Mouse (Mus musculus): ENCODE measurements around the gene Phf7. TPM values are rescaled to one million over a fixed set of nuclear protein-coding genes. Genes with fewer than 3 reads are reported as not detected.

The Phf7 gene
- polyA plus RNA-seq, 2 experiments = 3.1 to 6.0 TPM

DNA sequence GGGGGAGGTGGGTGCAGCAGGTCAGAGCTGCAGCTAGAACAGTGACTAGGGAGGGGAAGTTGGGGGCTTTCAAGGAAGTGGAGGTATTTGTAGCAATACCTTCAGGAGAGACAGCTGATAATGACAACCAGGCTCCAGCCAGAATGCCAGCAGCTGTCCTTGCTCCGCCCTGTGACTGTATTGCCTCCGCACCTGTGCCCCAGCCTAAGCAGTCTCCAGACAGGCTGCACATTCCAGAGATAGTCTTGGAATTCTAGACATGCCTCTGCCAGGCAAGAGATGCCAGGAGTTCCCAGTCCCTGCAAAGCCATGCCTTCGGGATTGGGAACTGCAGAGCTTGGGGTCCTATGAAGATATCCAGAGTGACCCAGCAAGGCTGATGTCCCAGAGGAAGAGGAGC lies 38.6 kb downstream of the Phf7 start:
- Histone ChIP-seq H3K27ac (no peak overlapping the region), H3K4me1 (replicated peaks; ENCODE audit: control insufficient read depth in 2 of 2, insufficient read depth in 2 of 2, low read length in 1 of 2) (peaks cover 1 to 12% of the 10 kb centered on the region in 2 experiments), H3K9ac (replicated peaks) (no peak overlapping the region), H3K9me3 (ENCODE audit: control insufficient read depth, low read length) (no peaks in the 10 kb centered on the region), H3K4me2 (ENCODE audit: low read depth) (no peak overlapping the region), H3K27me3 (ENCODE audit: control insufficient read depth, insufficient read depth, low read length) (no peaks in the 10 kb centered on the region), H3K4me3 (ENCODE audit: insufficient read depth in 1 of 2, low read depth in 2 of 2, low read length in 2 of 2) (no peak overlapping the region), H3K36me3 (replicated peaks; ENCODE audit: control insufficient read depth, insufficient read depth, low read depth) (no peaks in the 10 kb centered on the region)
- 83% methylated on average over 3 of the region's 3 CpGs for WGBS (ENCODE audit: insufficient replicate concordance)
- no peak for DNase-seq (ENCODE audit: low read depth in 3 of 3, low spot score in 3 of 3)
- no peak for ATAC-seq (ENCODE audit: insufficient read depth)
- no peak for TF ChIP-seq EP300 (IDR thresholded peaks at IDR 0.05; ENCODE audit: low read depth)
- no peak for TF ChIP-seq CTCF (IDR thresholded peaks at IDR 0.05; ENCODE audit: low read depth)

DNA sequence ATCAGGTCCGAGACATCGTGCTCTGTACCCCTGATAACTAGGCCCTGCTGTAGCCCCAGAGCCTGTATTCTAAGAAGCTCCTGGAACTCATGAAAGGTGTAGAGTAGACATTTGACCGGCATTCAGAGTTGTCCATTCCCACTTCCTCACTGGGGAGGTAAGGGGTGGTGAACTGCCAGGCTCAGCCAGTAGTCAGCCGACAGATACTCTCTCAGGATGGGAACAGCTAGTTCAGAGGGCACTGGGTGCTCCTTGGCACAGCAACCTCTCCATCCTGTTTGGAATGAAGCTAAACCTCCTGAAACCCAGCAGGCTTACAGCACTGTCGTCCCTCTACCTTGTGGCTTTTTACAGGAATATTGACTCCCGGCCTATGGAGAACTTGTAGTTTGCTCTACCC lies 39.3 kb downstream of the Phf7 start:
- ATAC-seq (ENCODE audit: insufficient read depth) (no peak), DNase-seq (ENCODE audit: low read depth in 3 of 3, low spot score in 3 of 3) (no peak)
- TF ChIP-seq CTCF (IDR thresholded peaks at IDR 0.05; ENCODE audit: low read depth) (no peak), EP300 (IDR thresholded peaks at IDR 0.05; ENCODE audit: low read depth) (no peak)
- H3K27ac ChIP-seq = no peak overlapping the region
- H3K9me3 ChIP-seq (ENCODE audit: control insufficient read depth, low read length) = no peaks in the 10 kb centered on the region
- no peak overlapping the region for H3K4me2 ChIP-seq (ENCODE audit: low read depth)
- WGBS (ENCODE audit: insufficient replicate concordance) = 68% methylated on average over 6 of the region's 6 CpGs
- H3K4me3 ChIP-seq (ENCODE audit: insufficient read depth in 1 of 2, low read depth in 2 of 2, low read length in 2 of 2) = no peak overlapping the region
- no peaks in the 10 kb centered on the region for H3K27me3 ChIP-seq (ENCODE audit: control insufficient read depth, insufficient read depth, low read length)
- H3K4me1 ChIP-seq (replicated peaks; ENCODE audit: control insufficient read depth in 2 of 2, insufficient read depth in 2 of 2, low read length in 1 of 2) = peaks cover 7 to 18% of the 10 kb centered on the region in 2 experiments
- no peaks in the 10 kb centered on the region for H3K36me3 ChIP-seq (replicated peaks; ENCODE audit: control insufficient read depth, insufficient read depth, low read depth)
- no peak overlapping the region for H3K9ac ChIP-seq (replicated peaks)

DNA sequence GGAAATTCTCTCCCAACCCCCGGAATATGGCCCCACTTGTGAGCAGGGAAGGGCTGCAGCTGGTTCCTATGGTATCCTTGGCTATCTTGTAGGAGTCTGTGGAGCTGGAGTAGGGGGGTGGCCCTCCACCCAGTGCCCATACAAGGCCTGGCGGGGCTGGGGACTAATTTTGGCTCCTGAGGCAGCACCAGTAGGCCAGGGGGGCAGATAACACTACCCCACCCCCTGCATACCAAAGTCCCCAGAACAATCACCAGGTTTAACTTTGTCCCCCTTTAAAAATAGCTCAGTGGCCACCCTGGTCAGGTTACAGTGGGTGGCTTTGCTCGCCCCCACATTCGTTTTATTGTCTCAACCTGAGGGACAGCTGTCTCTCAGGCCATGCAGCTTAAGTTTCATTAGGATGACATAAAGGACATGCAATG lies 42.0 kb downstream of the Phf7 start:
- H3K27me3 ChIP-seq (ENCODE audit: control insufficient read depth, insufficient read depth, low read length) = no peaks in the 10 kb centered on the region
- DNase-seq (ENCODE audit: low read depth in 3 of 3, low spot score in 3 of 3) (no peak), ATAC-seq (ENCODE audit: insufficient read depth) (no peak)
- no peak for TF ChIP-seq CTCF (IDR thresholded peaks at IDR 0.05; ENCODE audit: low read depth)
- H3K36me3 ChIP-seq (replicated peaks; ENCODE audit: control insufficient read depth, insufficient read depth, low read depth) = peaks cover under 1% of the 10 kb centered on the region; the same call in 1 of the 2 replicates
- no peak overlapping the region for H3K27ac ChIP-seq
- no peak overlapping the region for H3K9ac ChIP-seq (replicated peaks)
- no peak overlapping the region for H3K4me2 ChIP-seq (ENCODE audit: low read depth)
- 53% methylated on average over 4 of the region's 4 CpGs for WGBS (ENCODE audit: insufficient replicate concordance)
- H3K4me1 ChIP-seq (replicated peaks; ENCODE audit: control insufficient read depth in 2 of 2, insufficient read depth in 2 of 2, low read length in 1 of 2) = peaks cover 7 to 24% of the 10 kb centered on the region in 2 experiments
- no peaks in the 10 kb centered on the region for H3K9me3 ChIP-seq (ENCODE audit: control insufficient read depth, low read length)
- H3K4me3 ChIP-seq (ENCODE audit: insufficient read depth in 1 of 2, low read depth in 2 of 2, low read length in 2 of 2) = no peak overlapping the region

DNA sequence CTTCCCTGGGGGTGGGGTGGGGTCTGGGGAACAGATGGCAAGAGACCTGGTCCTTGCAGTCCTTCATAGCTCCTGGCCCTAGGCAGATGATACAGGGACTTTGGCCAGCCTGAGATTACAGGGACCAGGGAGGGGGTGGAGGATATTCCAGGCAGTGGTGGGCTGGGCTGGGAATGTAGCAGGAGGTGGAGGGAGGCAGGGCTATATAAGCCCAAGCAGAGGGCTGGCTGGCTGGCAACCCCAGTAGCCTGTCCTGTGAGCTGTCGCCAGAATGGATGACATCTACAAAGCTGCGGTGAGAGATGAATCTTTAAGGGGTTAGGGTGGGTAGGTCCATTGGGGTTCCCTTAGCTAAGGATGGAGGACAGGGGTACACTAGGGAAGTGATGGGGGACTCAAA lies 43.0 kb downstream of the Phf7 start, which contains the start of gene Tnnc1:
Tnnc1 (plus strand) TSS at position 229 of the 400 bp plus-strand sequence.
- Histone ChIP-seq H3K4me1 (replicated peaks; ENCODE audit: control insufficient read depth in 2 of 2, insufficient read depth in 2 of 2, low read length in 1 of 2) (peaks cover 7 to 24% of the 10 kb centered on the region in 2 experiments), H3K9ac (replicated peaks) (peak within 1 kb of the TSS; percentile 80), H3K4me2 (ENCODE audit: low read depth) (peak within 1 kb of the TSS; percentile 78), H3K36me3 (replicated peaks; ENCODE audit: control insufficient read depth, insufficient read depth, low read depth) (peaks cover 9% of the 10 kb centered on the region), H3K27me3 (ENCODE audit: control insufficient read depth, insufficient read depth, low read length) (no peaks in the 10 kb centered on the region), H3K9me3 (ENCODE audit: control insufficient read depth, low read length) (no peaks in the 10 kb centered on the region), H3K27ac (no peak within 1 kb of the TSS; the same call in 1 of the 2 replicates), H3K4me3 (ENCODE audit: insufficient read depth in 1 of 2, low read depth in 2 of 2, low read length in 2 of 2) (peak within 1 kb of the TSS; percentile 67 to 82)
- WGBS (ENCODE audit: insufficient replicate concordance) = 69% methylated on average over 2 of the region's 2 CpGs
- ATAC-seq (ENCODE audit: insufficient read depth) (no peak), DNase-seq (ENCODE audit: low read depth in 3 of 3, low spot score in 3 of 3) (no peak)
- no peak for TF ChIP-seq EP300 (IDR thresholded peaks at IDR 0.05; ENCODE audit: low read depth)
- no peak for TF ChIP-seq CTCF (IDR thresholded peaks at IDR 0.05; ENCODE audit: low read depth)

DNA sequence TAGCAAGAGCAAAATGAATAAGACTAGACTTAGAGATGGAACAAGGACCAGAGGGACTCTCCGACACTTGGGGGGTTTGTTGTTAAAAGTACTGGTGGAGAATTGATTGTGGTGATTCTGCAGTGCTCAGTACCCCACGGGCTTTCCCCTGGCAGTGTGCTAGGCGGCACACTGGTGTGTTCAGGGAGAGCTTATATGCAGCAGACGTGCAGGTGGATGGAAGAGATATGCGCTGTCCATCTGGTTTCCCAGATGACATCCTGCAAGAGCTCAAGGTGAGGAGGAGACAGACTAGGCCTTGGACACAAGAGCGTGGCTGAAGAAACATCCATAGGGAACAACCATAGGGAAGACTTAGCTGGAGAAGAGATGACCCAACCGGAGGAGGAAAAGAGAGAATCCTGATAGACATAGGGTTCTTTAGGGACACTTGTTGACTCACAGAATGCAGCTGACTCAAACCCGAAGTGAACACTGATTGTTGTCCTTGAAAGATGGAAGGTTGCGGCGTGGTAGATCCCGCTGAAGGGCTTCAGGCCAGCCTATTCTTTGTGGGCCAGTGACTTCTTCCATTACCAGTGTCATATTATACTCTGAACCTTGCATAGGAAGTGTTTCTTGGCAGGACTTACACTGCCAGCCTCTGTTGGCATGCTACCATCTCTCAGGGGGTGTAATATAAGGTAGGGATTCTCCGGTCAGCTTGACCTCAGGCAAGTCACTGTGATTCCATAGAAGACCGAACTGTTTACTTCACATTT lies 43.9 kb downstream of the Phf7 start:
- Histone ChIP-seq H3K36me3 (replicated peaks; ENCODE audit: control insufficient read depth, insufficient read depth, low read depth) (peaks cover 15% of the 10 kb centered on the region), H3K27ac (peak overlapping the region; percentile 43), H3K4me3 (ENCODE audit: insufficient read depth in 1 of 2, low read depth in 2 of 2, low read length in 2 of 2) (peak overlapping the region; percentile 67 to 82), H3K27me3 (ENCODE audit: control insufficient read depth, insufficient read depth, low read length) (no peaks in the 10 kb centered on the region), H3K9me3 (ENCODE audit: control insufficient read depth, low read length) (no peaks in the 10 kb centered on the region), H3K9ac (replicated peaks) (peak overlapping the region; percentile 80), H3K4me2 (ENCODE audit: low read depth) (peak overlapping the region; percentile 78), H3K4me1 (replicated peaks; ENCODE audit: control insufficient read depth in 2 of 2, insufficient read depth in 2 of 2, low read length in 1 of 2) (peaks cover 7 to 23% of the 10 kb centered on the region in 2 experiments)
- TF ChIP-seq EP300 (IDR thresholded peaks at IDR 0.05; ENCODE audit: low read depth) = no peak
- TF ChIP-seq CTCF (IDR thresholded peaks at IDR 0.05; ENCODE audit: low read depth) = no peak
- ATAC-seq (ENCODE audit: insufficient read depth) (peak; percentile 73), DNase-seq (ENCODE audit: low read depth in 3 of 3, low spot score in 3 of 3) (peak in 2 of 3 experiments; percentile 51 to 58)
- WGBS (ENCODE audit: insufficient replicate concordance) = 59% methylated on average over 13 of the region's 13 CpGs

Data from liver, embryonic 14.5 days (tissue).